Mouse (Mus musculus): ENCODE data around the gene Jdp2. TPM values are rescaled to one million over a fixed set of nuclear protein-coding genes. Genes with fewer than 3 reads are reported as not detected.

The Jdp2 gene
- polyA plus RNA-seq, 1 experiment from 2014 or later: 0.56 TPM

- H3K27me3 ChIP-seq: no peaks in the 10 kb centered on the region
- WGBS: 53% methylated on average over 2 of the region's 2 CpGs
- peaks cover 4% of the 10 kb centered on the region; the same call in 1 of the 2 replicates for H3K9me3 ChIP-seq
- no peak overlapping the region for H3K4me2 ChIP-seq
- no peaks in the 10 kb centered on the region for H3K36me3 ChIP-seq (replicated peaks)
- H3K27ac ChIP-seq: no peak overlapping the region
- no peak overlapping the region for H3K9ac ChIP-seq
- H3K4me1 ChIP-seq: no peaks in the 10 kb centered on the region
- no peak overlapping the region for H3K4me3 ChIP-seq (replicated peaks)
- no peak for ATAC-seq (ENCODE audit: low FRiP score)
Observed at GRCm38 (mm10) chr12:85679808-85680207, 81.0 kb downstream of the Jdp2 start.

DNA sequence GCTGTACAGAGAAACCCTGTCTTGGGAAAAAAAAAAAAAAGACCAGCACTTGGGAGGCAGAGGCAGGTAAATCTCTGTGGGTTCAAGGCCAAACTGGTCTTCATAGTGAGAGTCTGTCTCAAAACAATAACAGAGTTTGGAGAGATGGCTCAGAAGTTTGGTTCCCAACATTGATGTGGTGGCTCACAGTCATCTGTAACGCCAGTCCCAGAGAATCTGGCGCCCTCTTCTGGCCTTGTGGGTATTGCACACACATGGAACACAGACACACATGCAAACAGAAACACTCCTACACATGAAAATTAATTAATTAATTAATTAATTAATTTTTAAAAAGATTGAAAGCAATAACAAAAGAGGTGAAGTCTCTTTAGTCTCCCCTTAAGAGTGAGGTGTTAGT, 83.5 kb downstream of the Jdp2 start:
- ATAC-seq (ENCODE audit: low FRiP score): no peak
- Histone ChIP-seq H3K27me3 (no peaks in the 10 kb centered on the region), H3K4me2 (no peak overlapping the region), H3K9me3 (peaks cover 4% of the 10 kb centered on the region; the same call in 1 of the 2 replicates), H3K4me3 (replicated peaks) (no peak overlapping the region), H3K9ac (no peak overlapping the region), H3K27ac (no peak overlapping the region), H3K4me1 (no peaks in the 10 kb centered on the region), H3K36me3 (replicated peaks) (no peaks in the 10 kb centered on the region)
- WGBS: 46% methylated on average over 2 of the region's 2 CpGs

- H3K4me1 ChIP-seq: no peaks in the 10 kb centered on the region
- ATAC-seq (ENCODE audit: low FRiP score): no peak
- no peak overlapping the region for H3K27ac ChIP-seq
- H3K36me3 ChIP-seq (replicated peaks): no peaks in the 10 kb centered on the region
- H3K4me2 ChIP-seq: no peak overlapping the region
- H3K4me3 ChIP-seq (replicated peaks): no peak overlapping the region
- no peak overlapping the region for H3K9ac ChIP-seq
- no peaks in the 10 kb centered on the region for H3K9me3 ChIP-seq
- 0 out of 2 replicates have a peak, but pooled peaks cover 3% of the 10 kb centered on the region for H3K27me3 ChIP-seq
- 87% methylated on average over 16 of the region's 16 CpGs for WGBS
Observed at GRCm38 (mm10) chr12:85684411-85685275, 85.8 kb downstream of the Jdp2 start.

DNA sequence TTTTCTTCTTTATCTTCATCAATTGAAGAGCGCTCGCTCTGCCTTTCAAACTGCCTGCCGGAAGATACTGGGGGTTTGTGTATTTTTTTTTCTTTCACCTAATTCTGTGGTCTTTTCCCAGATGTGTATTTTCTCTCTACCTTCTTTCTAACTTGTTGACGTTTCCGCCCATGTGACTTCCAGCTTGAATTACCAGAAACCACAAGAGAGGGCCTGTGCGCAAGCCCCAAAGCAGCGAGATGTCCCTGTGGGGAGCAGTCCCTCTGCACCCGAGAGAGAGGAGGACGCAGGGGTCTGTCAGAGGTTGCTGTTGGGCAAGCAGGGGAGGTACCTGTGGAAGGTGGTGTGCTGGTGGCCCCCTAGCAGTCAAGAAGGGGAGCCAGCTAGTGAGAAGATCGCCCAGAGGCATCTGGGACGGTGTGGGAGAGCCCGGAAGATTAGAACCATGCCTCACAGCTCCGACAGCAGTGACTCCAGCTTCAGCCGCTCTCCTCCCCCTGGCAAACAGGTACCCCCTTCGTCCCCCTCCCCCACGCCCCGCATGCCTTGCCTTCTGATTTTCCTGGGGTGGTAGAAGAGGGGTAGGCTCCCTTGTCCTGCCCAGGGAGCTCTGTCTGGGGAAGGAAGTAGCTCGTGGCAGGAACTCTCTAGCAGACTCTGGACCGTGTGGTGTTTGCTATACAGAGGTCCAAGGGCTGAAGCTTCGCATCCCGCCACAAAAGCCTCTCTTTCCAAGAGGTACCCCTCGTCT, 87.8 kb downstream of the Jdp2 start, which contains the start of gene Batf:
Batf (plus strand) TSS at position 204 of the 751 bp plus-strand sequence.
- no peaks in the 10 kb centered on the region for H3K36me3 ChIP-seq (replicated peaks)
- H3K4me2 ChIP-seq: no peak within 1 kb of the TSS
- no peaks in the 10 kb centered on the region for H3K4me1 ChIP-seq
- 0 out of 2 replicates have a peak, but pooled peaks cover 3% of the 10 kb centered on the region for H3K27me3 ChIP-seq
- 46% methylated on average over 22 of the region's 22 CpGs for WGBS
- no peaks in the 10 kb centered on the region for H3K9me3 ChIP-seq
- no peak for ATAC-seq (ENCODE audit: low FRiP score)
- no peak within 1 kb of the TSS for H3K27ac ChIP-seq
- no peak within 1 kb of the TSS for H3K4me3 ChIP-seq (replicated peaks)
- H3K9ac ChIP-seq: no peak within 1 kb of the TSS

GRCm38 (mm10) chr12:85687217-85687533, 88.3 kb downstream of the Jdp2 start:
- no peak overlapping the region for H3K9ac ChIP-seq
- no peaks in the 10 kb centered on the region for H3K36me3 ChIP-seq (replicated peaks)
- no peak overlapping the region for H3K4me3 ChIP-seq (replicated peaks)
- WGBS: 89% methylated on average over 7 of the region's 7 CpGs
- H3K4me1 ChIP-seq: no peaks in the 10 kb centered on the region
- ATAC-seq (ENCODE audit: low FRiP score): no peak
- no peaks in the 10 kb centered on the region for H3K9me3 ChIP-seq
- H3K27me3 ChIP-seq: 0 out of 2 replicates have a peak, but pooled peaks cover 3% of the 10 kb centered on the region
- no peak overlapping the region for H3K27ac ChIP-seq
- H3K4me2 ChIP-seq: no peak overlapping the region

GRCm38 (mm10) chr12:85687846-85688245, 89.0 kb downstream of the Jdp2 start:
- no peak overlapping the region for H3K4me2 ChIP-seq
- H3K9ac ChIP-seq: no peak overlapping the region
- 0 out of 2 replicates have a peak, but pooled peaks cover 3% of the 10 kb centered on the region for H3K27me3 ChIP-seq
- WGBS: 84% methylated on average over 6 of the region's 6 CpGs
- ATAC-seq (ENCODE audit: low FRiP score): no peak
- no peaks in the 10 kb centered on the region for H3K9me3 ChIP-seq
- H3K36me3 ChIP-seq (replicated peaks): no peaks in the 10 kb centered on the region
- H3K27ac ChIP-seq: no peak overlapping the region
- no peak overlapping the region for H3K4me3 ChIP-seq (replicated peaks)
- H3K4me1 ChIP-seq: no peaks in the 10 kb centered on the region

Other genes starting within 250 kb of the Jdp2 start
- 208 and 214 TPM in 2 replicates for gene Tmed10, start 224.2 kb upstream of the Jdp2 start, polyA plus RNA-seq (2016; fragmentation: Nextera tagmentation; extraction: Ambion mirVana)
- 0.80 and 1.1 TPM in 2 replicates for gene Fos, start 125.1 kb upstream of the Jdp2 start, polyA plus RNA-seq (2016; fragmentation: Nextera tagmentation; extraction: Ambion mirVana)
- gene Batf, start 87.6 kb downstream of the Jdp2 start, polyA plus RNA-seq (2016; fragmentation: Nextera tagmentation; extraction: Ambion mirVana): 0.56 and 1.5 TPM in 2 replicates
- 1.4 and 1.5 TPM in 2 replicates for gene Flvcr2, start 147.5 kb downstream of the Jdp2 start, polyA plus RNA-seq (2016; fragmentation: Nextera tagmentation; extraction: Ambion mirVana)
- 97.7 and 104 TPM in 2 replicates for gene Erg28, start 225.5 kb downstream of the Jdp2 start, polyA plus RNA-seq (2016; fragmentation: Nextera tagmentation; extraction: Ambion mirVana)
- 12.3 and 17.3 TPM in 2 replicates for gene Ttll5, start 225.6 kb downstream of the Jdp2 start, polyA plus RNA-seq (2016; fragmentation: Nextera tagmentation; extraction: Ambion mirVana)

All from forebrain, embryonic 12.5 days (tissue).